Mouse (Mus musculus) kidney, postnatal 0 days (tissue): ENCODE measurements at regions not wholly inside any gene's neighbourhood (a gene's known extent, or its start where the extent isn't known, plus 50 kb on each side); places are given as distances from the start of the nearest gene placed in this dataset.

Experiments
- ATAC-seq: fragments of 200-750 bp; cut with Nextera tagmentation; replicated peaks from 2 replicates; pipeline ENCODE4 v1.8.0; 2017; ENCODE audit warnings: low read depth, moderate number of reproducible peaks, moderate TSS enrichment, moderate library complexity; ENCODE audit not compliant: low FRiP score
- DNase-seq: peaks from one replicate; pipeline ENCODE4 v3.0.0-alpha.2; 2016; ENCODE audit warnings: low spot score
- H3K27ac ChIP-seq: fragments of 300-500 bp; sonication (generic); 2 replicates; pipeline ENCODE4 v1.5.1; 2014; ENCODE audit warnings: mild to moderate bottlenecking
- H3K27me3 ChIP-seq: fragments of 300-500 bp; sonication (generic); 2 replicates; pipeline ENCODE4 v1.6.1; 2014; ENCODE audit warnings: low read length, mixed read lengths; ENCODE audit not compliant: insufficient read depth
- H3K36me3 ChIP-seq: fragments of 300-500 bp; sonication (generic); 2 replicates; pipeline ENCODE4 v1.6.1; 2014; ENCODE audit warnings: low read length, mixed read lengths; ENCODE audit not compliant: insufficient read depth
- H3K4me1 ChIP-seq: fragments of 300-500 bp; sonication (generic); replicated peaks from 2 replicates; pipeline ENCODE4 v1.6.1; 2014; ENCODE audit warnings: antibody characterized with exemption, low read length, mixed read lengths; ENCODE audit not compliant: insufficient read depth
- H3K4me2 ChIP-seq: fragments of 300-500 bp; sonication (generic); 2 replicates; pipeline ENCODE4 v1.6.1; 2014; ENCODE audit warnings: mild to moderate bottlenecking, low read length, moderate library complexity, mixed read lengths
- H3K4me3 ChIP-seq: fragments of 300-500 bp; sonication (generic); replicated peaks from 2 replicates; pipeline ENCODE4 v1.5.1; 2014; ENCODE audit warnings: low read depth, low read length
- H3K9ac ChIP-seq: fragments of 300-500 bp; sonication (generic); 2 replicates; pipeline ENCODE4 v1.6.1; 2014; ENCODE audit warnings: low read depth, low read length
- H3K9me3 ChIP-seq: fragments of 300-500 bp; sonication (generic); replicated peaks from 2 replicates; pipeline ENCODE4 v1.6.1; 2016; ENCODE audit warnings: low read length, inconsistent platforms, mixed read lengths
- CTCF ChIP-seq: IDR thresholded peaks from 2 replicates; pipeline ENCODE4 v1.5.1; 2016; ENCODE audit warnings: antibody characterized with exemption, low read depth, mild to moderate bottlenecking, moderate library complexity
- WGBS: fragments of 180-500 bp; shearing (Covaris S2); extraction: QIAGEN DNeasy Blood & Tissue Kit; methylation state at CpG from one replicate; pipeline ENCODE4 v1.1.7; 2014; 5-methylcytosine and 5-hydroxymethylcytosine counted together

DNA sequence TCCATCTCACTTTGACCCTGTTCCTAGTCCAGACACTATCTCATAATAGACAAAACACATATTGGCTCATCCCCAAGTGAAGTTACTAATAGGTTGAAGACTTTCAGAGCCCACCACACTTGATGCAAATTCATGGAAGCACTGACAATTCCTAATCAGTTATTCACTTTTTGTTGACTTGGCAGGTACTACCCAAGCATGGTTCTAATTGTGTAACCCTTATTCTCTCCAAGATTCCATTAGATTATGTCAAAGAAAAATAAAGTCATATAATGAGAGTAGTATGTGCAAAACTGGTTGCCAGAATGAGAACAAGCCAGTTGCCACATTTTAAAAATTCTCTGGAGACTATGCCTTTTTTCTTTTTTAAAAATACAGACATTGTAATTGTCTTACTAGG is 426.7 kb upstream of the Pik3r1 start:
- ATAC-seq: no peak
- no peak overlapping the region for H3K4me2 ChIP-seq
- H3K27me3 ChIP-seq: no peaks in the 10 kb centered on the region
- no peak for DNase-seq
- no peak for TF ChIP-seq CTCF
- H3K9me3 ChIP-seq: no peaks in the 10 kb centered on the region
- H3K27ac ChIP-seq: no peak overlapping the region
- no peaks in the 10 kb centered on the region for H3K36me3 ChIP-seq
- H3K4me3 ChIP-seq: no peak overlapping the region
- H3K4me1 ChIP-seq: no peaks in the 10 kb centered on the region
- H3K9ac ChIP-seq: no peak overlapping the region

- H3K27ac ChIP-seq: no peak overlapping the region
- DNase-seq (no peak), ATAC-seq (no peak)
- no peak for TF ChIP-seq CTCF
- H3K4me1 ChIP-seq: no peaks in the 10 kb centered on the region
- no peak overlapping the region for H3K4me3 ChIP-seq
- no peaks in the 10 kb centered on the region for H3K36me3 ChIP-seq
- no peak overlapping the region for H3K9ac ChIP-seq
- no peaks in the 10 kb centered on the region for H3K27me3 ChIP-seq
- 80% methylated on average over 1 of the region's 1 CpGs for WGBS
- H3K9me3 ChIP-seq: no peaks in the 10 kb centered on the region
- no peak overlapping the region for H3K4me2 ChIP-seq
Observed at GRCm38 (mm10) chr13:102202301-102202700, 434.3 kb upstream of the Pik3r1 start.

GRCm38 (mm10) chr13:102218486-102218885 is 450.5 kb upstream of the Pik3r1 start:
- DNase-seq (no peak), ATAC-seq (no peak)
- Histone ChIP-seq H3K9me3 (no peaks in the 10 kb centered on the region), H3K27me3 (no peaks in the 10 kb centered on the region), H3K4me1 (no peaks in the 10 kb centered on the region), H3K4me2 (no peak overlapping the region), H3K36me3 (no peaks in the 10 kb centered on the region), H3K27ac (no peak overlapping the region), H3K9ac (no peak overlapping the region), H3K4me3 (no peak overlapping the region)
- 87% methylated on average over 11 of the region's 11 CpGs for WGBS
- no peak for TF ChIP-seq CTCF

DNA sequence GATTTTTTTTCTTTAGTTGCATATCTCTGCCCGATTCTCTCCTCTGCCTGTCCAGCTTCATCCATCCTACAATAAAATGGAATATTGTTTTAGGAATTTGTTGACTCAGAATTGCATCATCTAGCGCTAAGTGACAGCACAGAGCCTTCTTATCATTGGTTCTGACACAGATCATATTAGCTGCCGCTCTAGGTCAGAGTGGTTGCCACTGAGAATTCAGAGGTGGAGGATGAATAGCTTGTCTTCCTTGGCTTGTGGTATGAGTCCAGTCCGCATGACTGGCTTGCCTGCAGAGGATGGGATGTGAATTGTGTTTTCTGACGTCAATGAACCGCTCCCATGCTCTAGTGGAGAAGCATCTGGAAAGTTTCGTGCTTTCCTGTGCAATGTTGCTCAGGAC is 462.3 kb upstream of the Cd180 start:
- no peak for DNase-seq

GRCm38 (mm10) chr13:102232291-102232936 is 460.9 kb upstream of the Cd180 start:
- DNase-seq (peak; percentile 50), ATAC-seq (no peak)
- Histone ChIP-seq H3K27me3 (no peaks in the 10 kb centered on the region), H3K9me3 (no peaks in the 10 kb centered on the region), H3K4me1 (no peaks in the 10 kb centered on the region), H3K27ac (no peak overlapping the region), H3K4me2 (no peak overlapping the region), H3K4me3 (no peak overlapping the region), H3K9ac (no peak overlapping the region), H3K36me3 (no peaks in the 10 kb centered on the region)
- 64% methylated on average over 4 of the region's 4 CpGs for WGBS
- TF ChIP-seq CTCF: no peak

More for the DNA sequence above, 462.3 kb upstream of the Cd180 start:
- H3K4me3 ChIP-seq: no peak overlapping the region
- no peaks in the 10 kb centered on the region for H3K27me3 ChIP-seq
- TF ChIP-seq CTCF: no peak
- no peaks in the 10 kb centered on the region for H3K4me1 ChIP-seq
- H3K9ac ChIP-seq: no peak overlapping the region
- H3K36me3 ChIP-seq: no peaks in the 10 kb centered on the region
- 66% methylated on average over 7 of the region's 7 CpGs for WGBS
- no peaks in the 10 kb centered on the region for H3K9me3 ChIP-seq
- no peak overlapping the region for H3K4me2 ChIP-seq
- H3K27ac ChIP-seq: no peak overlapping the region; the same call in 1 of the 2 replicates
- ATAC-seq: no peak

DNA sequence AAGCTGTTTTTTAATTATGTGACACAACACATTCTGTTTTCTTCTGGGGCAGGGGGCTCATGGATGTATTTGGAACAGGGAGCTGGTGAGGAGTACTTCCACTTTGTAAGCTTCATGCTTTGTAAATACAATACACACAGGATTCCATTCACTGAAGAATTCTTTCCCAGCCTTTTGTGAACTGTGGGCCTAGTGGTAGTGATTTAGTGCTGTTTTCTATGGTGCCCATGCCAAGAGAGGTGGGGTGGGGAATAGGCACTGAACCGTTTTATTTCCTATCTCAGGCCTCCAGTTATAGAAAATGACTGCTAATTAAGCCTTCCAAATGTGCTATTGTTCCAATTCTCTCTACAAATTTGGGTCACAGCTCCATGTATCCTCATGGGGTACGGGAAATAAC is 442.5 kb upstream of the Cd180 start:
- Histone ChIP-seq H3K27ac (no peak overlapping the region), H3K4me2 (no peak overlapping the region), H3K36me3 (no peaks in the 10 kb centered on the region), H3K27me3 (no peaks in the 10 kb centered on the region), H3K4me1 (no peaks in the 10 kb centered on the region), H3K4me3 (no peak overlapping the region), H3K9me3 (no peaks in the 10 kb centered on the region), H3K9ac (no peak overlapping the region)
- no peak for TF ChIP-seq CTCF
- ATAC-seq: no peak
- 63% methylated on average over 2 of the region's 2 CpGs for WGBS
- peak; percentile 39 for DNase-seq

GRCm38 (mm10) chr13:102251709-102252108 is 441.6 kb upstream of the Cd180 start:
- Histone ChIP-seq H3K27ac (no peak overlapping the region), H3K27me3 (no peaks in the 10 kb centered on the region), H3K9ac (no peak overlapping the region), H3K4me3 (no peak overlapping the region), H3K4me2 (no peak overlapping the region), H3K36me3 (no peaks in the 10 kb centered on the region), H3K4me1 (no peaks in the 10 kb centered on the region), H3K9me3 (no peaks in the 10 kb centered on the region)
- no peak for DNase-seq
- no peak for ATAC-seq
- 91% methylated on average over 5 of the region's 5 CpGs for WGBS
- TF ChIP-seq CTCF: no peak
